Mouse (Mus musculus) kidney, postnatal 4 days (tissue): ENCODE data around the gene Cbx2.

ENCODE experiments used
- DNase-seq, 2 experiments: peaks; one replicate each; pipeline ENCODE4 v3.0.0; 2021; ENCODE audit warnings: mixed read lengths in 2 of 2

Cbx2 gene

GRCm38 (mm10) chr11:119059256-119059655 is 36.5 kb downstream of the Cbx2 start:
- no peak for DNase-seq

GRCm38 (mm10) chr11:119066841-119067240 is 44.1 kb downstream of the Cbx2 start:
- DNase-seq: no peak

GRCm38 (mm10) chr11:119072239-119072638 is 49.5 kb downstream of the Cbx2 start:
- DNase-seq: no peak

- DNase-seq: no peak
Measured at GRCm38 (mm10) chr11:119072986-119073385, 50.2 kb downstream of the Cbx2 start.

- no peak for DNase-seq
Measured at GRCm38 (mm10) chr11:119073876-119074433, 51.2 kb downstream of the Cbx2 start.

GRCm38 (mm10) chr11:119075805-119076204 is 53.0 kb downstream of the Cbx2 start:
- no peak for DNase-seq

GRCm38 (mm10) chr11:119077755-119078154 is 55.0 kb downstream of the Cbx2 start:
- DNase-seq: no peak

- DNase-seq: peak; percentile 68 to 77
Measured at GRCm38 (mm10) chr11:119078691-119079444, 56.1 kb downstream of the Cbx2 start.

- no peak for DNase-seq
Measured at GRCm38 (mm10) chr11:119079445-119079837, 56.7 kb downstream of the Cbx2 start.

GRCm38 (mm10) chr11:119080461-119081147 is 57.8 kb downstream of the Cbx2 start:
- DNase-seq: no peak
